Mouse (Mus musculus) thymus, postnatal 0 days (tissue): ENCODE measurements around the gene Cacna1a. TPM values are rescaled to one million over a fixed set of nuclear protein-coding genes. Genes with fewer than 3 reads are reported as not detected.
"Not testable (repeated sequence)": the region's sequence is repeated elsewhere in the genome, so short reads cannot be mapped to it uniquely, and the experiment has no call there.

ENCODE experiments used
- DNase-seq: peaks from one replicate; pipeline ENCODE4 v3.0.0-alpha.2; 2015; ENCODE audit warnings: low spot score
- polyA plus RNA-seq: library from polyadenylated mRNA; unstranded; fragments of >200 nt; fragmentation: Nextera tagmentation; extraction: Ambion mirVana; gene quantifications from 2 replicates; pipeline ENCODE4 v1.2.1, GENCODE M21; 2015

The Cacna1a gene
- polyA plus RNA-seq, 1 experiment from 2014 or later, result 2.3 TPM

DNA sequence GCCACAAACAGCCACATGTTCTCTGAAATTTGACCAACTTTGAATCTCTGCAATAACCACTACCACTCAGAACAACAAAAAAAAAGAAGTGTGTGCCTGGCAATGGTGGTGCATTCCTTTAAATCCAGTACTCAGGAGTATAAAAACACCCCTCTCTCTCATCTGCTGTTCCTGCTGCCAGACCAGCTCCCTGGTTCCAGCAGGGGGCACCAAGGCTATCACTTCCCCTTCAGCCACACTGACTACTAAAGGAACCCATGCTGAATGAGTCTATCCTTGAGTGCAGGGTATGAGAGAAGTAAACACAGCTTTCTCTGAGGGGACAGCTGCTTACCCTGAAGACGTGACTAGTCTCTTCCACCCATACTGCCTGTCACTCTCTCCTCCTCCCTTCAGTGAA, 197.1 kb downstream of the Cacna1a start:
- no peak for DNase-seq

DNA sequence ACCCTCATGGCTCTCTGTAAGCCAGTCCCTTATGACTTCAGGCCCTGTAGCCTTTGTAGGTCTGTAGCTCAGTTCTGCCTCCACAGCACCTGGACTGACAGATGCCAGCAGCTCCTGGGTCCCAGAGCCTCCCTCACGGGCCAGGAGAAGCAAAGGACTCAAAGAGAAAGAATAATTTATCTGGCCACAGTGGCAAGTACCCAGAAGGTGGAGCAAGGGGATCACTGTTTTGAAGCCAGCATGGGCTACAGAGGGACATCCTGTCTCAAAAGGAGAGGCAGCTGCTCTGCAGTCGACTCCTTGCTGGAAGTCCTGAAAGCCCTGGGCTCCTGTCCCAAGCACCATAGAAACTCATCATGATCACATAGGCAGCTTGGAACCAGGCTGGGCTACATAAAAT, 198.0 kb downstream of the Cacna1a start:
- DNase-seq, result no peak

DNA sequence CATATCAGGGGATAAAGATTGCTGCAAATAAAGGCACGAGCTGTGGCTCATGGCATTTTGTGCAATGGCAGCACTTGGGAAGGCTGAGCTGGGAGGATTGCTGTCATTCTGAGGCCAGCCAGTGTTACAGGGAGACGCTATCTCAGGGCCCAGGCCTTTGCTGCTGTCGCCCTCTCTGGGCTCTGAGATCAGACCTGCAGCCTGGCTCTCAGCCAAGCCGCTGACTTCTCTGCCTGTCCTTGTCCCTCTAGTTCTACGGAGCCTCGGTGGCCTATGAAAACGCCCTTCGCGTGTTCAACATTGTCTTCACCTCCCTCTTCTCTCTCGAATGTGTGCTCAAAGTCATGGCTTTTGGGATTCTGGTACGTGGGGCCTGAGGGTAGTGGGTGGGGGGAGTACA, 200.3 kb downstream of the Cacna1a start:
- no peak for DNase-seq

DNA sequence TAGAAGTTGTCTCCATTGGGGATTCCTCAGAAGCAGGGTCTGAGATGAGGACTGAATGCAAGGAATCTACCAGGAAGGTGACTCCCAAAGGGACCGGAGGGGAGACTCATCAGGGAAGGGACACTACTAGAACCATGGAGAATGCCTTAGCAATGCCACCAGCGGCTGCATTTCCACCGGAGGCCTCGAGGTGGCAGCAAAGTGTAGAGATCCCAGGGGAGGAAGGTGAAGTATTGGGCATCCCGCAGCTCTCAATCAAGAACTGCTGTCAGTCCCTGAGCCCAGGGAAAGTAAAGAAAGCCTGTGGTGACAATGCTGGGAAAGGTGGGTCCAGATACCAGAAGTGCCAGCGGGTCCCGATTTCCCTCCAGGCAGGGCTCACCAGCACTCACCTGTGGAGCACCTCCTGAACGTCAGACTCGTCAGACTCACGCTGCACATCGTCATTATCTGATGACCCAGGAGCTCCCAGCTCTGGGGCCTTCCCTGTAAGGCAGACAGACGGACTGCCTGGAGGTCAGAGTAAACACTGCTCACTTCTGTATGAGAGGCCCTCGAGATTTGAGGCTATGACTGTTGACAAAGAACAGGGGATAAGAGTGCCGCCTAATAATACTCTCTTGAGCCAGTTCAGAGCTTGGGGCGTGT, 203.9 kb downstream of the Cacna1a start:
- peak; percentile 68 for DNase-seq

DNA sequence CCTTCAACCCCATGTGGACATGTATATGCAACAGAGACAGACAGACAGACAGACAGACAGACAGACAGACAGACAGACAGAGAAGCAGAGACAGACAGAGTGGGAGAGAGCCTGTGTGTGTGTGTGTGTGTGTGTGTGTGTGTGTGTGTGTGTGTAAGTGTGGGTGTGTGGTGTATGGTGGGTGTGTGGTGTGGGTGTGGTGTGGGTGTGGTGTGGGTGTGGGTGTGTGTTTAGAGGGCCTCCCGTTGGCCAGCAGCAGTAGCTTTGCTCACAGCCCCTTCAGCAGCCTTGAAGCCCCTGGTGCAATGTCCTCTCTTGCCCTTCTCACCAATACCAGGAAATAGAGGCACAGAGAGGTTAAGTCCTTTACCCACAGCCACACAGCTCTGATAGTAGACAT, 204.9 kb downstream of the Cacna1a start:
- DNase-seq, result no peak

DNA sequence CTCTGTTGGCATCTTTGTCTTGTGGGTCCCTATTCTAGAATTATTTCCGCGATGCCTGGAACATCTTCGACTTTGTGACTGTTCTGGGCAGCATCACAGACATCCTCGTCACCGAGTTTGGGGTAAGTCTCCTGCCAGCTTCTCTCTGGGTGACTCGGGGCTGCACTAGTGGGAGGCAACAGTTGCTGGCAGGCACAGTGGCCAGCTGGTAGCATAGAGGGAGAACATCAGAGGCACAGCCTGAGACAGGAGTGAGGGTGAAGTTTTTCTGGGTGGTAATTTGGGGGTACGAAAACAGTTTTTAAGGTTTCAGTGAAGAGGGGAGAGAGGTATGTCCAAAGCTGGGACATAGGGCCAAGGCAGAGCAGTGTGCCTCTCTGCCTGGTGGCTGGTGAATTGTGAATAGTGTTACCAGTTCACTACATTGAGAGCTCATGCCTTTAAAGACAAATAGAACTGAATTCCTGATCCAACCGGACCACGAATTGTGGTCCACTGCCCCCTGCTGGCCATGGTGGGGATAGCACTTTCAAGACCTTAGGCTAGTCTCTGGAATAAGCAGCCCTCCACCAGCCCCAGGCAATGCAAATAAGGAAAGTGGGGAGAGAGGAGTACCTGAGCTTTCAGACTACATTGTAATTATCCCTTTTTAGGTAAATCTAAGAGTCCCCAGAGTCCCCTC, 206.0 kb downstream of the Cacna1a start:
- peak; percentile 62 for DNase-seq

DNA sequence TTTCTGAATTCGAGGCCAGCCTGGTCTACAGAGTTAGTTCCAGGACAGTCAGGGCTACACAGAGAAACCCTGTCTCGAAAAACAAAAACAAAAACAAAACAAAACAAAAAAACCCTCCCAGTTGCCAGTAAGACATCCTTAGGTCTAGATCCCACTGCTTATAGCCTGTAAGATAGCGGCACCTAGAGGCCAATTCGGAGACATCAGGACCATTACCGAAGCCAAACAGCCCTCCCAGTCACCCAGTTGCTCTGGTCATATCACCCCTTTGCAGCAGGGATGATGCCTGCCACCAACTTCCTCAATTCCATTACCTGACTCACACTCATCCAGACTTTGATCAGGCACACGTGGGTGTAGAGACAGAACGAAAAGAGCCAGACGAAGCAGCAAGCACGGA, 207.4 kb downstream of the Cacna1a start:
- peak; percentile 58 for DNase-seq

DNA sequence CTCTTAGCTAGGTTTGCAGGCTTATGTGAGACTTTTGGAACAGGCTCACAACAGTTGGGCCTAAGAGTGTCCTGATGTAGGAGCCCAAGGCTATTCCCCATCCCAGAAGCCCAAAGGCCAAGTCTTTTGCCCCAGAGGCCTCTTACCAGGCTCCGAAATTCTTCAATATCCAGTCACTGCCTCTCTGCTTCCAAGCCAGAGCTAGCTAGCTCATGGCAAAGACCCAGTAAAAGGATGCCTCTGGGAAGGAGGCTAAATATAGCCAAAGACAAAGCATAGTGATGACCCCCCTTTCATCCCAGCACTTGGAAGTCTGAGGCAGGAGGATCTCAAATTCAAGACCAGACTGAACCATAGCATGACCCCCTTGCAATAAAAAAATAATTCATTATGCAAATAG, 211.2 kb downstream of the Cacna1a start:
- DNase-seq, result no peak

DNA sequence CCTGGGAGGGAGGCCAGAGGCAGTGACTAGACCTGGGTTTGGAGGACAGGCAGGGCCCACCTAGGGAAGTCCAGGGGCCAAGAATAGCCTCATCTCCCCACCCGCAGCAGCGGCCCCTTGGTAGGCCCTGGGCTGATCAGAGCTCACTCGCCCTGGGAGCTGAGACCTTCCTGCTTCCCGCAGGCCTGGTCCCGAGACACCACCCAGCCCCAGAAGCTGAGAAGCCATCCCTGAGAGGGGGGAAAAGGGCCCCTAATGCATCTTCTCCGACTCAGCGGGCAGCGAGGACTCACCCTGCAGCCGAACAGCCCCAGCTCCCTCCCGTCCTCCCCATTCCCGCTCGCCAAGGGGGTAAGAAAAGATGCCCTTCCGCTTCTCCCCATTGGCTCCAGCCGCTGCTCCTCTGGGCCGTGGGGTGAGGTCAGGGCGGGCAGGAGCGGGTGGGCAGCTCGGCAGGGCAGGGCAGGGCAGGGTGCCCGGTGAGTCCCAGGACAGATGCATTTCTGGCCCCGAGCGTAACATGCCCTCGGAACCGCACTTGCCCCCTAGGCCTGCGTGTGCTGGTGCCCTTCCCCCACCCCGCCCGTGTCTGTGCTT, 212.2 kb downstream of the Cacna1a start:
- no peak for DNase-seq

DNA sequence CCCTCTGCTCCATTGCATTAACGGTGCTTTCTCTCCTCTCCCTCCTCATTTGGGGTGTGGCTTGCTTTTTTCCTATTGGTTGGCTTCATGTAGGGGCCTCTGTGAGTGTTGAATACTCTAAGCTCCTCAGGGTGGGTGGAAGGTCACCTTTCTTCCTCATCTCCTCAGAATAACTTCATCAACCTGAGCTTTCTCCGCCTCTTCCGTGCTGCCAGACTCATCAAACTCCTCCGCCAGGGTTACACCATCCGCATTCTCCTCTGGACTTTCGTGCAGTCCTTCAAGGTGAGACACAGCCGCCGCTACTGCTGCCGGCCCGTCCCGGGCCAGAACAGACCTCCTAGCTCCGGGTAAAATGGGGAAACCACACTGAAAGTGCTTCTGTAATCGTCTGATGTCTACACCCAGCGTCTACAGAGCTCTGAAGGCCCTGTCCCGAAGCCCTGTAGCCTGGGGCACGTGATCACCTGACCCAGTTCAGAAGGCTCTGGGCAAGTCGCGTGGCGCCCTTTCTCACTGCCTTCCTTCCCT, 213.0 kb downstream of the Cacna1a start:
- peak; percentile 10 for DNase-seq

DNA sequence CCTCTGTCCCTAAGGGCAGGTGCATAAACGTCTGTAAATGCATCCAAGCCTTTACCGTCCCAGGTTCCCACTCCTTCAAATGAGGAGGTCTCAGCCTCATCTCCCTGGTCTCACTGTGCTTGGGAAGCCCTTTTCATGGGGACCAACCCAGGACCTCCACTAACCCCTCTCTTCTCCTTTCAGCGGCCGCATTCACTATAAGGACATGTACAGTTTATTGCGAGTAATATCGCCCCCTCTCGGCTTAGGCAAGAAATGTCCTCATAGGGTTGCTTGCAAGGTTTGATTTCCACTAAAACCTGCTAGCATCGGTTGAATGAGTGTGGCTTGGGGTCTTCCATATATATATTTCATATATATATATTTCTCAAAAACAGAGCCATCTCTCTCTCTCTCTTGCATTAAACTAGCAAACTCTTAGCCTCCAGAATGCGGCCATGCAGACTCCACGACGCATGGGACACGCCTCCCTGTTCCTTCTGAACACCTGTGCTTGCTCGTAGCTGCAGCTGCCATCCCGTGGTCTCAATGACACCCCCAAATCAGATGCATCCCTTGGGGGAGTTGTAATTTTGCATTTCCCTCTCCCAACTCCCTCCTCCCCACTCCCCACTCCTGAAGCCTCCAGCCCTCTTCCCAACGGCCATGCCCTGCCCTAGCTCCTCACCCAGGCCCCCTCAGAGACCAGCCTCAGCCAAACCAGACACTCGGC, 226.4 kb downstream of the Cacna1a start:
- DNase-seq, result peak; percentile 64

DNA sequence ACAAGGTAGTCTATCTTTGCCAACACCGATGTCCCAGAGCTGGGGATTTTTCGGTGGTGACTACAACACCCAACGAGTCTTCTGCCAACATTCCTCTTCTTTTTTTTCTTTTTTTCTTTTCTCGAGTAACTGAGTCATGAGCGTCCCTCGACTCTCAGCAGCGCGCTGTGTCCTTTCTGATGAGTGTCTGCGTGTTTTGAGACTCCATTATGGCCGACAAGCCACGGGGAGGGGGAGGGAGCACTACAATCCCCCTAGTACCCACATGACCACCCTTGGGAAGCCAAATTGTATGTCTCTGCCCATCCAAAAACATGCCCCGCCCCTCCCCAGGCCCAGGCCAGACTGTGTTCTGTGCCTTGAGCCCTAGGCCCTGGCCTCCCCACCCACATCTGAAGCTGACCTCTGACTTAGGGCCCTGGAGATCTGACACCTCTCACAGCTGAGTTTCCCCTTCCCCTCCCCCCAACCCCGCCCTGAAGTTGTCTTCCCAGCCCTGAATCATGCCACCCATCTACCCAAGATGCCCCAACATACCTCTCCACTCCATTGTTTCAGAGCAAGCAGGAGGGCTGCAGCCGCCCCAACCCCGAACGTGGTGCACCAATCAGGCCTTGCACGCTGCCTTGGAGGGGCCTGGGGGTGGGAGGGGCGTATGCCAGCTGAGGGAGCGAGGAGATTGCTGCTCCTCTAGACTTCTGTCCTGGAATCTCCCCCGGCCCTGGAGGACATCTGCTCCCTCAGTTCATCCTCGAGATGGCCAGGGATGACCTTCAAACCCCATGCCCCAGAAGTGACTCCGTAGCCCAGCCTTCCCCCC, 227.6 kb downstream of the Cacna1a start:
- no peak for DNase-seq

DNA sequence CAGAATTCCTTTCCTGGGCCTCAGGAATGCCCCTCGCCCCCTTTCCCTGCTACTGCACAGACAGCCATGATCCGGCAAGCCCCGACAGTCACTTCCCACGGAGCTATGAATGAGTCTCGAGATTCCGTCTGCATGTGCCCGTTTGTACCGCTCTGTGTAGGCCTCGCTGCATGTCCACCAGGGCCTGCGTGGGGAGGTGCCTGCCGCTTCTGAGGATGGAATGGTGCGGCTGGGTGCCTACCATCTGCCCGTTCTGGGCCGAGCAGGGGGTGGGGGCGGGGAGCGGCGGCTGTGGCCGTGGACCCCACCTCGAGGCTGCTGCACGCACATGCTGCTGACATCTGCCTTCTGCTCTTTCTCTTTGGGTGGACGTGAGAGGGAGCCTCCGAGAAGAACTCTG, 228.8 kb downstream of the Cacna1a start:
- DNase-seq, result no peak

DNA sequence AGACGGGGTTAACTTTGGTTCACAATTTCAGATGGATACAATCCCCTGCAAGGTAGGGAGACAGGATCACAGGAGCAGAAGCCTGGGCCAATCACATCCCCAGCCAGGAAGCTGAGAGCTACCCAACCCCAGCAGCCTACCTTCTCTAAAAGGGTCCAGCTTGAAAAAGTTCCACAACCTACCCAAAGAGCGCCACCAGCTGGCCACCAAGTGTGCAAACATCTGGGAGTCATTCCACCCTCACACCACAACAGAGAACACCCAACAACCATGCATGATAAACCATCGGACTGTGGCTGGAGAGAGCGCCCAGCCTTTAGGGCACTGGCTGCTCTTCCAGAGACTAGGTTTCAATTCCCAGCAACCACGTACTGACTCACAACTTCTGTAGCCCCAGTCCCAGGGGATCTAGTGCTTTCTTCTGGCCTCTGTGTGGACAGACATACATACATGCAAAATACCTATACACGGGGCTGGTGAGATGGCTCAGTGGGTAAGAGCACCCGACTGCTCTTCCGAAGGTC, 232.9 kb downstream of the Cacna1a start:
- no peak for DNase-seq

DNA sequence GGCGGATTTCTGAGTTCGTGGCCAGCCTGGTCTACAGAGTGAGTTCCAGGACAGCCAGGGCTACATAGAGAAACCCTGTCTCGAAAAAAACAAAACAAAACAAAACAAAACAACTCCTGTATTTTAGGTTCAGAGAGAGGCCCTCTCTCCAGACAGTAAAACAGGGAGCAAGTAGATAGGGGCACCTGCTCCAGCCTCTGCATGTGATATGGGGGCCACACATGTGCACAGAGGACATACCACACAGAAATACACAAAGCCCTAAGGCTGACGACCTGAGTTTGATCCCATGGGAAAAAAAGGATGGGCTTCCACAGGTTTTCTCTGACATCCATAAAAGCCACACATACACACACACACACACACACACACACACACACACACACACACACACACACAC, 235.2 kb downstream of the Cacna1a start:
- DNase-seq, result not testable (repeated sequence)

DNA sequence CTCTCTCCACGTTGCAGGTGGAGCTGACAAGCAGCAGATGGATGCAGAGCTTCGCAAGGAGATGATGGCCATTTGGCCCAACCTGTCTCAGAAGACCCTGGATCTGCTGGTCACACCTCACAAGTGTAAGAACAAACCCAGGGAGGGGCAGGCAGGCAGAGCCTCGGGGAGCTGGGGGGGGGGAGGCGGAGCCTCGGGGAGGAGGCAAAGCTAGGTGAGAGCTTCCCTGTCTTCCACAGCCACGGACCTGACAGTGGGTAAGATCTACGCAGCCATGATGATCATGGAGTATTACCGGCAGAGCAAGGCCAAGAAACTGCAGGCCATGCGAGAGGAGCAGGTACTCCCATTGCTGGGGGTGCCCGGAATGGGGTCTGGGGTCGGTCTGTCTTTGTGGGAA, 241.3 kb downstream of the Cacna1a start:
- no peak for DNase-seq

DNA sequence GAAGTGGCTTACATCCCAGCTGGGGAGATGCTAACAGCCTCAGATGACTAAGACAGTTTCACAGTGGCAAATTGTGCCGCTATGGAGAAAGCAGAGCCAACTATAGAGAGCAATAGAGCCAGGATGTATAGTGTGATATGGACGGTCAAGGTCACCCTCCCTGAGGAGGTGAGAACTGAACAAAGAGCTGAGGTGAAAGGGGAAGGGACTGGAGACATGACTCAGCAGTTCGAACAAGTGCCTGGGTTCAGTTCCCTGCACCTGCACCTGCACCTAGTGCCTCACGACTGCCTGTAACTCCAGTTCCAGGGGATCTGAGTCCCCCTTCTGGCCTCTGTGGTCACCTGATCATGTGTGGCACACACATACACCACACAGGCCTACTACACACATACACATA, 241.9 kb downstream of the Cacna1a start:
- no peak for DNase-seq

DNA sequence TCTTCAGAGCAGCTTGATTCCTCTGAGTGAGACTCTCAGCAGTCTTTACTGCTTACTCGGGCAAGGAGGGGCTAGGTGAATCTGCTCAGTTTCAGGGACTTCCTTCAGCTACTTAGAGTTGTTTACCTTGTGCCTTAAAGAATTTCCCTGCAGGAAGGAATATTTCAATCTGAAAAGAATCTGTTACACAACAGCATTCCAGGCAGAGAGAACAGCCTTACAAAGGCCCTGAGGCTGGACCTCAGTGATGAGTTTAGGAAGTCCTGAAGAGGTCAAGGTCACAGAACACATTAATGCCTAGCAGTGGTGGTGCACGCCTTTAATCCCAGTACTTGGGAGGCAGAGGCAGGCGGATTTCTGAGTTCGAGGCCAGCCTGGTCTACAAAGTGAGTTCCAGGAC, 243.6 kb downstream of the Cacna1a start:
- no peak for DNase-seq

DNA sequence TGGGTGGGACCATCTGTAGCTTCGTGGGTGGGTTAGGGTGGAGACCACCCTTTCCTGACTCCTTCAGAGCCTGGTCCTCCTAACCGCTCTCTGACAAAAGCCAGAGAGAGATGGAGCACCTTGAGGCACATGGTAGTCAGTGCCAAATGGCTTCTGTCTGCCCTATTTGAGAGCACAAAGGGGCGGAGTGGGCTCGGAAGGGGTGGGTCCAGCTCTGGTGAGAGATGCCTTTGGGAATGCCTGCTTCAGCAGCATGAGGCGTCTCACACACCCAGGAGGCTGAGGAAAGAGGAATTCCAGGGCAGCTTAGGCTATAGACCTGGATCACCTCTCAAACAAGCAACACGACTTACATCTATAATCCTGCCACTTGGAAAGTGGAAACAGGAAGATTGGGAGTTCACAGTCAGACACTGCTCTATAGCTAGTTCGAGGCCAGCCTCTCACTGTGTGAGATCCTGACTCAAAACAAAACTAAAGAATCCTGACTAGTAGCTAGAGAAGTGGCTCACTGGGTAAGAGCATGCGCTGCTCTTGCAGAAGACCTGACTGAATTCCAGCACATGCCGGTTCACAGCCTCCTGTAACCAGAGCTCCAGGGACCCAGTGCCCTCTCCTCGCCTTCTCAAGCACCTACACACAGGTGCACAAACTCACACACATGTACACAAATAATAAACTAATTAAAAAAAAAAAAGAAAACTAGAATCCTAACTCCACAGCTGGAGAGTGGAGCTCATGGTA, 245.8 kb downstream of the Cacna1a start:
- no peak for DNase-seq

DNA sequence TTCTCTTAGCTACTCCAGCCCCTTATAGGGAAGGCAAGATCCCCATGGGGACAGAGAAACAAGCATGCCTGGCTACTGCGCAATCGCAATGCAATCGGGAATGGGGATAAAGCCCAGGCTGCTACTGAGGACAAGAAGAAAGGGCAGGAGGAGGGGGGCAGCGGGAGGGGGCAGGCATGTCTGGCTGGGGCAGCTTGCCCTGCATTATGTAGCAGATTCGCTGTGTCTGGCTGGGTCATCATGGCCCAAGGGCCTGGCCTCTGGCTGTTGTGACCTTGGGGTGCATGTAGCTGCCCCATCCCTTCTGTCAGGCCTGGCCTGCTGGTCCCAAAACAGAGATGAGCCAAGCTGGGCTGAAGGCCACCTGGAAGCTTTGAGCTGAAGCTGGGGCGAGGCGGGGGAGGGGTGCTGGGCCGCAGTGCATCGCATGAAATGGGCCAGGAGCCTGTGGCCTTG, 246.6 kb downstream of the Cacna1a start:
- no peak for DNase-seq
